Mouse (Mus musculus): ENCODE results near the gene Ccdc191. TPM values are rescaled to one million over a fixed set of nuclear protein-coding genes. Genes with fewer than 3 reads are reported as not detected.

Ccdc191 gene
- polyA plus RNA-seq, 1 experiment, result 0.94 TPM

- WGBS, result 83% methylated on average over 6 of the region's 6 CpGs
- no peak within 1 kb of the TSS for H3K27ac ChIP-seq (ENCODE audit: insufficient read depth, low read length)
Observed at GRCm38 (mm10) chr16:43926341-43926859, 36.8 kb downstream of the Ccdc191 start, which contains the start of gene Qtrt2. Qtrt2 (minus strand) TSS chr16:43926809.

GRCm38 (mm10) chr16:43930577-43930976 lies 41.0 kb downstream of the Ccdc191 start:
- Histone ChIP-seq H3K27ac (ENCODE audit: insufficient read depth, low read length) (no peak overlapping the region), H3K4me3 (ENCODE audit: extremely low read depth, insufficient read depth, insufficient read length) (no peak overlapping the region), H3K27me3 (ENCODE audit: control insufficient read depth, insufficient read depth, low read length) (no peaks in the 10 kb centered on the region), H3K36me3 (ENCODE audit: control insufficient read depth, insufficient read depth, low read length) (no peaks in the 10 kb centered on the region), H3K4me1 (ENCODE audit: control insufficient read depth, insufficient read depth, insufficient read length) (no peaks in the 10 kb centered on the region)
- TF ChIP-seq CTCF (IDR thresholded peaks at IDR 0.05; ENCODE audit: extremely low read depth, insufficient read depth, insufficient read length, insufficient replicate concordance), result no peak
- no peak for TF ChIP-seq POLR2A (IDR thresholded peaks at IDR 0.05; ENCODE audit: low read depth, low read length)
- DNase-seq (ENCODE audit: low read depth in 1 of 2, low spot score in 2 of 2), result no peak

More at GRCm38 (mm10) chr16:43926341-43926859, 36.8 kb downstream of the Ccdc191 start, which contains the start of gene Qtrt2:
- no peak for DNase-seq (ENCODE audit: low read depth in 1 of 2, low spot score in 2 of 2)
- H3K27me3 ChIP-seq (ENCODE audit: control insufficient read depth, insufficient read depth, low read length), result no peaks in the 10 kb centered on the region
- no peaks in the 10 kb centered on the region for H3K4me1 ChIP-seq (ENCODE audit: control insufficient read depth, insufficient read depth, insufficient read length)
- H3K36me3 ChIP-seq (ENCODE audit: control insufficient read depth, insufficient read depth, low read length), result no peaks in the 10 kb centered on the region
- no peak within 1 kb of the TSS for H3K4me3 ChIP-seq (ENCODE audit: extremely low read depth, insufficient read depth, insufficient read length)
- TF ChIP-seq CTCF (IDR thresholded peaks at IDR 0.05; ENCODE audit: extremely low read depth, insufficient read depth, insufficient read length, insufficient replicate concordance), result no peak
- TF ChIP-seq POLR2A (IDR thresholded peaks at IDR 0.05; ENCODE audit: low read depth, low read length), result no peak

DNA sequence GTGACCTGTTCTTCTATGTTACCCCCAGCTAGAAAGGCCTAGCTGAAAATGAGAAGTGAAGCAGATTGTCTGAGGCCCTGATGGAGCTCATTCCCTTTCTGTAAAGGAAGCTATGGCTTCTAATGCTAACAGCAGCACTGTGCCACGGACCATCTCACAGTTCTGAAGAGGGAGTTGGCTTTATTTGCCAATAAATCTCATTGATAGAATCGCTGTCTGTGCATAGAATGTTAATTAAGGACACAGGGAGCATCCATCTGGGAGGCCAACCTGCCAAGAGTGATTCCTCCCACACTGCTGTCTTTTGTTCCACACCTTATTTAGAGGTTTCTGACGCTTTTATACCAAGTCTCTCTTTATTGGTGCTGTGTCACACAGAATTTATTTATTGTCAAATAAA lies 41.9 kb downstream of the Ccdc191 start:
- Histone ChIP-seq H3K4me1 (ENCODE audit: control insufficient read depth, insufficient read depth, insufficient read length) (no peaks in the 10 kb centered on the region), H3K4me3 (ENCODE audit: extremely low read depth, insufficient read depth, insufficient read length) (no peak overlapping the region), H3K27me3 (ENCODE audit: control insufficient read depth, insufficient read depth, low read length) (no peaks in the 10 kb centered on the region), H3K27ac (ENCODE audit: insufficient read depth, low read length) (no peak overlapping the region), H3K36me3 (ENCODE audit: control insufficient read depth, insufficient read depth, low read length) (no peaks in the 10 kb centered on the region)
- no peak for DNase-seq (ENCODE audit: low read depth in 1 of 2, low spot score in 2 of 2)
- TF ChIP-seq CTCF (IDR thresholded peaks at IDR 0.05; ENCODE audit: extremely low read depth, insufficient read depth, insufficient read length, insufficient replicate concordance) (no peak), POLR2A (IDR thresholded peaks at IDR 0.05; ENCODE audit: low read depth, low read length) (no peak)
- WGBS, result 91% methylated on average over 3 of the region's 3 CpGs

- 87% methylated on average over 7 of the region's 7 CpGs for WGBS
- Histone ChIP-seq H3K27ac (ENCODE audit: insufficient read depth, low read length) (no peak overlapping the region), H3K4me3 (ENCODE audit: extremely low read depth, insufficient read depth, insufficient read length) (no peak overlapping the region), H3K36me3 (ENCODE audit: control insufficient read depth, insufficient read depth, low read length) (no peaks in the 10 kb centered on the region), H3K27me3 (ENCODE audit: control insufficient read depth, insufficient read depth, low read length) (no peaks in the 10 kb centered on the region), H3K4me1 (ENCODE audit: control insufficient read depth, insufficient read depth, insufficient read length) (no peaks in the 10 kb centered on the region)
- no peak for TF ChIP-seq CTCF (IDR thresholded peaks at IDR 0.05; ENCODE audit: extremely low read depth, insufficient read depth, insufficient read length, insufficient replicate concordance)
- no peak for TF ChIP-seq POLR2A (IDR thresholded peaks at IDR 0.05; ENCODE audit: low read depth, low read length)
- no peak for DNase-seq (ENCODE audit: low read depth in 1 of 2, low spot score in 2 of 2)
Observed at GRCm38 (mm10) chr16:43932319-43932718, 42.7 kb downstream of the Ccdc191 start.

GRCm38 (mm10) chr16:43933041-43933440 lies 43.4 kb downstream of the Ccdc191 start:
- DNase-seq (ENCODE audit: low read depth in 1 of 2, low spot score in 2 of 2), result no peak
- no peaks in the 10 kb centered on the region for H3K36me3 ChIP-seq (ENCODE audit: control insufficient read depth, insufficient read depth, low read length)
- no peak overlapping the region for H3K27ac ChIP-seq (ENCODE audit: insufficient read depth, low read length)
- TF ChIP-seq CTCF (IDR thresholded peaks at IDR 0.05; ENCODE audit: extremely low read depth, insufficient read depth, insufficient read length, insufficient replicate concordance) (no peak), POLR2A (IDR thresholded peaks at IDR 0.05; ENCODE audit: low read depth, low read length) (no peak)
- no peak overlapping the region for H3K4me3 ChIP-seq (ENCODE audit: extremely low read depth, insufficient read depth, insufficient read length)
- 94% methylated on average over 6 of the region's 6 CpGs for WGBS
- H3K27me3 ChIP-seq (ENCODE audit: control insufficient read depth, insufficient read depth, low read length), result no peaks in the 10 kb centered on the region
- no peaks in the 10 kb centered on the region for H3K4me1 ChIP-seq (ENCODE audit: control insufficient read depth, insufficient read depth, insufficient read length)

GRCm38 (mm10) chr16:43934856-43935255 lies 45.3 kb downstream of the Ccdc191 start:
- no peak overlapping the region for H3K4me3 ChIP-seq (ENCODE audit: extremely low read depth, insufficient read depth, insufficient read length)
- no peaks in the 10 kb centered on the region for H3K4me1 ChIP-seq (ENCODE audit: control insufficient read depth, insufficient read depth, insufficient read length)
- no peak for TF ChIP-seq POLR2A (IDR thresholded peaks at IDR 0.05; ENCODE audit: low read depth, low read length)
- no peak for TF ChIP-seq CTCF (IDR thresholded peaks at IDR 0.05; ENCODE audit: extremely low read depth, insufficient read depth, insufficient read length, insufficient replicate concordance)
- no peaks in the 10 kb centered on the region for H3K27me3 ChIP-seq (ENCODE audit: control insufficient read depth, insufficient read depth, low read length)
- H3K36me3 ChIP-seq (ENCODE audit: control insufficient read depth, insufficient read depth, low read length), result no peaks in the 10 kb centered on the region
- DNase-seq (ENCODE audit: low read depth in 1 of 2, low spot score in 2 of 2), result no peak
- 91% methylated on average over 8 of the region's 8 CpGs for WGBS
- H3K27ac ChIP-seq (ENCODE audit: insufficient read depth, low read length), result no peak overlapping the region

GRCm38 (mm10) chr16:43935367-43935766 lies 45.8 kb downstream of the Ccdc191 start:
- no peak overlapping the region for H3K27ac ChIP-seq (ENCODE audit: insufficient read depth, low read length)
- WGBS, result 78% methylated on average over 3 of the region's 3 CpGs
- TF ChIP-seq CTCF (IDR thresholded peaks at IDR 0.05; ENCODE audit: extremely low read depth, insufficient read depth, insufficient read length, insufficient replicate concordance) (no peak), POLR2A (IDR thresholded peaks at IDR 0.05; ENCODE audit: low read depth, low read length) (no peak)
- no peaks in the 10 kb centered on the region for H3K27me3 ChIP-seq (ENCODE audit: control insufficient read depth, insufficient read depth, low read length)
- DNase-seq (ENCODE audit: low read depth in 1 of 2, low spot score in 2 of 2), result no peak
- H3K4me3 ChIP-seq (ENCODE audit: extremely low read depth, insufficient read depth, insufficient read length), result no peak overlapping the region
- no peaks in the 10 kb centered on the region for H3K4me1 ChIP-seq (ENCODE audit: control insufficient read depth, insufficient read depth, insufficient read length)
- H3K36me3 ChIP-seq (ENCODE audit: control insufficient read depth, insufficient read depth, low read length), result no peaks in the 10 kb centered on the region

All from spleen, adult 2 months (tissue).